Mouse (Mus musculus) thymus, postnatal 4 days (tissue): Measurements from ENCODE around the gene Tox2.

Source experiments
- DNase-seq: peaks from one replicate; pipeline ENCODE4 v3.0.0; 2021

Tox2 gene

DNA sequence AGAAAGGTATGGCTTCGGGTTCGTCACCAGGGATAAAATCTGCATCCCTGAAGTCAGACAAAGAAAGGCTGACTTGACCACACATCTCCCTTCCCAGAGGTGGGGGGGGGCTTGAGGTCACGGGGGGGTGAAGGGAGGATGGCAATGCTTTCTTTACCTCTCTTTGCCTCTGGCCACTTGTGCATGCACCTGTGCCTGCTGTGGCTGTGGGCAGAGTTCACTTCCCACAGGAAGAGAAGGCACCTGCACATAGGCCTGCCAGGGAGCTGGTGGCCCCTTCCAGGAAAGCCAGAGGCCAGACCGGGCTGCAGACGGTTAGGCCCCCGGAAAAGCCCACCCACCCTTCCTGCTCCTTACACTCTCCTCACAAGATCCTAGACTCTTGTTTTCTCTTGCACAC is 128.5 kb downstream of the Tox2 start:
- DNase-seq: no peak

DNA sequence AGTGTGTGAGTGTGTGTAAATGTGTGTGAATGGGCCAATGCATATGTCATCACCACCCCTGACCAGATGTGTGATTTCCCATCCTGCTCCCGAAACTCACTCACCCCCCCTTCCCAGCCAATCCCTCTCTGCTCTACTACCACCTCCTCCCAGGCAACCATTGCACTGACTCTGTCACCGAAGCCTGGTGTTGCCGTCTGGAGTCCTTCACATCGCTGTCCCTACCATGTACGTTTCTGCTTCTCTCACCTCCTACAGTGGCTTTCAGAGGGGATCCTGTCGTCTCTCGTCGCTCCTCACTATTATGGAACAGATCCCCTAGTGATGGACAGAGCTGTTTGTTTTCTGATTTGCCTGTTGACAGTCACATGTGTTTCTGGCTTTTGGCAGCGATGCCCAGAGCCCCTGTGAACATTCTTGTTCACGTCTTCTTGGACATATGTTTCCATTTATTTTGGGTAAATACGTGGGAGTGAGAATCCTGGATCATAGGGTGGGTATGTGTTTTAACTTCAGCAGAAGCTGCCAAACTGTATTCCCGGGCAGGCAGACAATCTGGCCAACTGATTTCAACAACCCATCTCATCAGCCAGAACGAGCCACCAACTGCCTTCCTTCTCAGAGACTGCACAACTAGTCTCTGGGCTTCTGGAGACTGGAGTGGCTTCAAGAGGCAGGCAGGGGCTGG is 129.6 kb downstream of the Tox2 start:
- no peak for DNase-seq

DNA sequence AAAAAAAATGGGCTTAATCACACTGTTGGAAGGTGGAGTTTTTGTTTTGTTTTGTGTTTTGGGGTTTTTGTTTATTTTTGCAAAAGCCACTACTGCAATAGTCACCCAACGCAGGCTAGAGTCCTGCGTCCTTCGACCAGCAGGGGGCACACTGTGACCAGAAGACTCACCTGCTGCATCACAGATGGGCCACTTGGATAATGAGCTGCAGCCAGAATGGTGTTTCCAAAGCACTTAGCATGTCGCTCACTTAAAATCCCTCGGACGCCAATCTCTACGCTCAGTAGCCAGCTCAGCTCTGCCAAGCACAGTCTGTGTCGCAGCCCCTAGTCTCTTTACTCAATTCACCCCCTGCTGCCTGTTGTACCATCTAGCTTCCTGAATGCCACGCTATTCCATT is 137.3 kb downstream of the Tox2 start:
- DNase-seq: peak; percentile 81

DNA sequence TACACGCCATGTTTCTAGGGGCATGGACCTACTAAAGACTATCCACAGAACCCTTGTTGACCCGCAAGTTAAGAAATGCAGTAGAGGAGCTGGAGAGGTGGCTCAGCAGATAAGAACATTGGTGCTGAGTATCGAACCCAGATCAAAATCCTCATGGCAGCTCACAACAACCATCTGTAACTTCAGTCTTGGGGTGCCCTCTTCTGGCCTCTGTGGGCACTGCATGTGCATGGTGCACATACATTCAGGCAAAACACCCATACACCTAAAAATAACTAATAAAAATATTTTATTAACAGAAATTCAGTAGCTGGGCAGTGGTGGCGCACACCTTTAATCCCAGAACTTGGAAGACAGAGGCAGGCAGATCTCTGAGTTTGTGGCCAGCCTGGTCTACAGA is 140.7 kb downstream of the Tox2 start:
- DNase-seq: peak; percentile 83

DNA sequence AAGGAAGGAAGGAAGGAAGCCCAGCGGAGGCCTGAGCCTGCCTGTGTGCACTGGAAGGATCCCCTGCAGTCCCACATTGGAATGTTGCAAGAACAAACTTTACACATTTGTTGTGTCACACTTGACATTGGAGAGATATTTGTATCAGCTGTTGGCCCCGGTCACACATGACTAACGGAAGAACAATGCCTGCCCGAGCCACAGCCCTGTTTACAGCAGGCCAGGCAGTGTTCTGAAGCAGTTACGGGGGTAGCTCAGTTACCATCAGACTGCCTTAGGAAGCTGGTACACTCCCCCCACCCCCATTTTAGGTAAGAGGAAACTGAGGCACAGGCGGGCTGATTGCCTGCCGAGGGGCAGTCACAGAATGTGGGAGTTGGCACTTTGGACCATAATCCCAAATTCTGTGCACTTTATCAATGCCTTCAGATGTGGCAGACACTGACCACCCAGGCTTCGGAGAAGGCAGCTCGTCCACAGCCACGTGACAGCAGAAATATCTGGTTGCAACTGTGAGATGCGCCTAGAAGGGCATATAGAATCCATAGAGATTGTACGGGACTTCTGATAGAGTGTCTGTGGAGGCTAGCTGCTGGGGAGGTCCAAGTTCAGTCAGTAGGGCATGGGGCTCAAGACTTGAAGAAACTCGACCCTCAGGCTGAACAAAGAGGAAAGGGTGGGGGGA is 142.2 kb downstream of the Tox2 start:
- DNase-seq: no peak

DNA sequence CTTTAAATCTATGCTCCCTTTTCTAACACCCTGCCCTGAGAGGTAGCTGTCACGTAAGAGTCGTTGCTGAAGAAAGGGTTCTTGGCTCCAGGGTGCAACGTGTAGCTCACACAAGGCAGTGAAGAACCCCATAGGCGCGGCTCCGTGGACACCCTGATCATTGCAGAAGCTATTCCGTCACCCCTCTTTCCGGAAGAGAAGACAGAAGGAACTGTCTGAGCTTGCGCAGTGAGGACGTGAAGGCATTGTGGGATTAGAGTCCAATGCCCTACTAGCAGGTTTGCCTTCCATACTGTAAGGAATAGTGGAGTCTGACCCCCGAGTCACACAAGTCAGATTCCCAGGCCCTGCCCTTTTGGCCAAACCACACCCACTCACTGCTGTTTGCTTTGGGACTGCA is 143.6 kb downstream of the Tox2 start:
- DNase-seq: no peak

DNA sequence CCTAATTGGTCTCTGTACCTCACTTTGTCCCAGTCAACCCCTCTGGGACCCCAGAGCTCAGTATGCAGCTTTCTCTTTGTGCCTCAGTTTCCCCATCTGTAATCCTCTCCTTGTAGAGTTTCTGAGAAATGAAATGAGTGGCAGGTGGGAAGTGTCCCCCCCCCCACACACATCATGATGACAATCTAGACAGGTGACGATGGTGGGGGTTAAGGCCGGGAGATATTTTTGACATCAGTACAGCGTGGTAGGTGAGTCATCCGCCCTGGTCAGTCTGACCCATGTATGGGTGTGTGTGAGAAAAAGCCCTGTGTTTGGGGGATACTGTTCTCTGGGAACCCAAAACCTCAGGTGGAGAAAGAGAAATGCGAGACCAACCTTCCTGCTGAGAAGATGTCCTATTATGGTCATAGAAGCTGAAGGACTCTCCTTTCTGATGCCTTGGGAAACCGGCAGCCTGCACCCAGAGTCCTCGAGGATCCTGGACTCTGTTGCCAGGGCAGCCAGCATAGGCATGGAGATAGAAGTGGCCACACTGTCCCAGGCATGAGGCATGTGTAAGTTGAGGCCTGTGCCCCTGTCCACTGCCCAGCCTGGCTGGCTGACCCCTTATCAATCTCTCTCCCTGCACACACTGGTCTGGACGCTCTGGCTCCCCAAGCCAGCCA is 144.7 kb downstream of the Tox2 start:
- DNase-seq: no peak

DNA sequence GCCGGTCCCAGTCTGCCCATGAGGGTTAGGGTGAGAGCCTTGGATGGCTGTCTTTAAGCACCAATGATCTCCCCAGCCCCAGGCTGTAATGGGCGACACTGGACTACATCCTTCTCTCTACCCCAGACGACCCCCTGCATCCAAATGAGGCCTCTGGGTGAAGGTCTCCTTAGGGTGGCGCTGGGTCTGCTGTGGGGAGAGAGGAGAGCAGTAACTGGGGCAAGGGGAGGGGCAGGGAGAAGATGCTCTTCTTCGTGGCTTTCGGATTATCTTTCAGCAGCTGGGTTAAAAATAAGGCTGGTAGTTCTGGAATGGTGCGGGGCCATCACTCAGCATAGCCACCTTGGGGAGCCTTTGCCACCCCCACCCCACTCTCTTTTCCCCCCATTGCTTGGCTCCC is 145.8 kb downstream of the Tox2 start:
- DNase-seq: no peak

DNA sequence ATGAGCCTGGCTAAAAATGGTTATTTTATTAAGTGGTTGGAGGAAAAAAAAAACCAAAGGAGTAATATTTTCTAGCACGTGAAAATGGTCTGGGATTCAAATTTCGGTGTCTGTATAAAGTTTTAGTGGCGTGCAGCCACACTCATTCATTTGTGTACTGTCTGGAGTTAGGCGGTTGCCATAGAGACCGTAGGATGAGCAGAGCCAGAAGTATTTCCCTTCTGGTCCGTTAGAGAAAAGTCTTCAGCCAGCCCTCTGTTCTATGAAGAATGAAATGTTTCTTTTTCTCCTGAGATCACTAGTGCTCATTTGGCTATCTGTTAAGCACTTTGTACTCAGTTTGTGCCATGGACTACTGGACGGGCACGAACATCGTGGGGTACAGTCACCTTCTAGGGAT is 146.5 kb downstream of the Tox2 start:
- no peak for DNase-seq

DNA sequence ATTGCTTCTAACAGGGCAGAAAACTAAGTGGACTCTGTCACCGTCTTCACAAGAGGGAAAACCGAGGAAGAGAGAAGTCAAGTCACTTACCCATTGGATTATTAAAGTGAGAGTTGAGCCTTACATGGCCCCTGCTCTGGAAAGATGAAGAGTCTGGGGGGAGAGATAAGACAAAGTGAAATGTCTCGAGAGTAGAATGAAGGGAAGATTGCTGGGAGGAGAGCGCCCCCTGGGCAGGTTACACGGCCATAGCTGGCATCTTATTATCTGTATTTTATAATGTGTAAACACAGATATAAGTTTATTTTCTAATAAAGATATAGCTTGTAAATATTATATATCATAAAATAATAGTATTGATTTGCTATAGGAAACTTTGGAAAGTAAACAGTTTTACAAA is 147.5 kb downstream of the Tox2 start:
- DNase-seq: peak; percentile 52

DNA sequence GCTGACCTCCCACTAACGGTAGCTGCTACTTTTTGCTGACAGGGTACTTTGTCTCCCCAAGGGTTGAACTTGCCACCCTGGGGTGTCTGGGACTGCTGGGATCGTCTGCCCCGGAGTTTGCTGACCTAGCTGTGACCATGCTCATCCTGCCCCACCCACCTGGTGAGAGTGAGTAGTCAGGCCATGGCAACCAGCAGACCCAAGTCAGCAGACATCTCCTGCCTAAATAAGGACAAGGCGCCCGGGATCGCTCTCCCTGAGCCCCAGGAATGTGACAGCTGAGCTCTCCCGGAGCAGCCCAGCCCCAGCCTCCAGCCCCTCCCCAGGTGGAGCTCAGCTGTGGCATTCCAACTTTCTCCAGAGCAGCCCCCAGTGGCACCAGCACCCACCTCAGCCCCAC is 150.8 kb downstream of the Tox2 start:
- no peak for DNase-seq

DNA sequence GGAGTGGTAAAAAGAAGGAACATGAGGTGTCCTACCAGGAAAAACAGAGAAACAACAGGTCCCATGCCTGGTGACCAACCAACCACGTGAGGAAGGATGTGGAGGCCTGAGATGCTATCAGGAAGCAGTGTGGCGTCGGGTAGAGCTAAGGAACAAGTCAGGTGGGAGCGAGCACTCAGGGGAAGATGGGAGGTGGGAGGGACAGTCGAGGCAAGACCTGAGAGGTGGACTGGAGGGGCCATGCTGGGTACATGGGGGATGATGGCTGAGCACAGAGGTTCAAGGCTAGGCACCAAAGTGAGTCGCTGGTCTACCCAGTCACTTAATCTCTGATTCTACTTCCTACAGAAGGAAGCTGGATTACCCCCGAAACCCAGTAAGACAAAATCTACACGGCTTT is 152.7 kb downstream of the Tox2 start:
- no peak for DNase-seq

DNA sequence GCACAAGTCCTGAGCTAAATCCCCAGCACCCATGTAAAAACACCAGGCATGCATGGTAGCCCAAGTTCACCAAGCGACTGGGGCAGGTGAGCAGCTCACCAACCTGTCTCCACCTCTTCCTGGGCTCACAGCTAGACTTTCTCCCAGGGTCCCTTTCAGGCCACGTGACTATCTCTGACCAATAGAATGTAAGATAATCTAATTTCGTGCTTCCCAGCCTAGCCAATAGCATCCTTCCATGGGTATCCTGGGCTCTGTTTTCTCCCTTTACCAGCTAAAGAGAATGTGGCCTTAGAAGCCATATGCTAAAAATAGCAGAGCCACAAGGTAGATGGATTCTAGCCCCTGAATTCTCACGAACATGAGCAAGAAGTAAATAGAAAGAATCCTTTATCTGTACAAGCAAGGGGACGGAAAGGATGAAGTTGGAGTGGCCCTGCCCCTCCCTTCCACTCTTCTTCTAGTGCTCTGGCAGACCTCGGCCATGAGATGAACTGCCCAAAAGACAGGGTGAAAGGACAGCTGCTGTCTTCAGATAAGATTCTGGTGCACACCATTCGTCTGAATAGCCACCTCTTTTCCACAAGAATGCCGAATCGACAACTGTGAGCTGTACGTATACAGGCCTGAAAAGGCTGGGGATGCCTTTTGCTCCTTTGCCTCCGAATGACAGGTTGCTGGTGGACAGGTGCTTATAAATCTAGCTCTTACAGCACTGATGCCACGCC is 153.4 kb downstream of the Tox2 start:
- DNase-seq: no peak

DNA sequence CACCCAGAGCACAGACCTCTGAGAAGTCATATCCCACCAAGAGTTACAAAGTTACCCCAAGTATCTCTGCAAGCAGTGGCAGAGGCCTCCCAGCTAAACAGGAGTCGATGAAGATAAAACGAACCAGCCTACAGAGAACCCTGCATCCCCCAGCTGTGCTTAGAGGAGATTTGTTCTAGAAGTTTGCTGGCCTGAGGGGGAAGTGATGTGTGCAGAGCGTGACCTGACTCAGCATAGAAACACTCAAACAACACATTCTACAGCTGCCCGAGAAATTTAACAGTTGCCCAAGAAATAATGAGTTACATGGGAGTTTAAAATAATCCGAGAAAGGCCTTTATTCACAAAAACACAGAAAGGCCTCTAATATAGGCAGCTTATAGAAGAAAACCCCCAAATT is 155.7 kb downstream of the Tox2 start:
- no peak for DNase-seq

DNA sequence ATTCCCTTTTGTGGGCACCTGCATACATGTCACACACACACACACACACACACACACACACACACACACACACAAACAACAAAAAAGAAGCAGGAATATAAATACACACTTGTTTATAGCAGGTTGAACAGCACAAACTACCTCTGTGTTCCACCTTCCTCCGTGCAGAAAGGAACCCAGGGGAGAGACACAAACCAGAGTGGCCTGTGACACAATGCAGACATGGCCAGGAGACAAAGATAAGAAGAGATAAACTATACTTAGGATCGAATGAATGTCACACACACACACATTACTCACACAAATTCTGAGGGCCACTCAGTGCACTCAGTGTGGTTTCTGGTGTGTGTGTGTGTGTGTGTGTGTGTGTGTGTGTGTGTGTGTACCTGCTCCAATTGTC is 156.3 kb downstream of the Tox2 start:
- no peak for DNase-seq

DNA sequence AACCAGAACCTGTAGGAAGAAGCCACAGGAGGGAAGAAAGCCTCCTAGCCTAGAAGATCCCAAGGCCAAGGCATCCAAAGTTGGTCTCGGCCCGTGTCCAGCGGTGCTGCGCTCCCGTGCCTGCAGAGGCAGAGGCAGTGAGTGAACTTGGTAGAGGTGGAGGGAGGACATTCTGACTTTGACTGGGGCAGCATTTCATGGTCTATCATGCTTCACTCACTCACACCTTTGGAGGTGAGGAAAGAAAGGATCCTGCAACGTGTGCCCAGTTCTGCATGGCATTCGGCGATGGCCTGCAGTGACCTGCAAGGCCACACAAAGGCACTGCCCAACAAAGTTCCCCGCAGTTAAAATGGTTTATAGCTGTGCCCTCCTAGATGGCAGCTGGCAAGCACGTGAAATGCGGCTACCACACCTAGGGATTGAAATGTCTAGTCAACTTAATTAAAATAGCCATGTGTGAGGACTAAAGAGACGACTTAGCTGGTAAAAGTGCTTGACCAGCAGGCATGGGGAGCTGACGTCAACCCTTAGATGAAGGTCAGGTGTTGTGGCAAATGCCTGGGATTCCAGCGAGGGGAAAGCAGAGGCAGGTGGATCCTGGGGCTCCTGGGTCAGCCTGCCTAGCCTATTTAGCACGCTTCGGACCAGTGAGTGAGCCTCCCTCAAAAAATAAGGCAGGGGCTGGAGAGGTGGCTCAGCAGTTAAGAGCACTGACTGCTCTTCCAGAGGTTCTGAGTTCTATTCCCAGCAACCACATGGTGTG is 158.1 kb downstream of the Tox2 start:
- no peak for DNase-seq

DNA sequence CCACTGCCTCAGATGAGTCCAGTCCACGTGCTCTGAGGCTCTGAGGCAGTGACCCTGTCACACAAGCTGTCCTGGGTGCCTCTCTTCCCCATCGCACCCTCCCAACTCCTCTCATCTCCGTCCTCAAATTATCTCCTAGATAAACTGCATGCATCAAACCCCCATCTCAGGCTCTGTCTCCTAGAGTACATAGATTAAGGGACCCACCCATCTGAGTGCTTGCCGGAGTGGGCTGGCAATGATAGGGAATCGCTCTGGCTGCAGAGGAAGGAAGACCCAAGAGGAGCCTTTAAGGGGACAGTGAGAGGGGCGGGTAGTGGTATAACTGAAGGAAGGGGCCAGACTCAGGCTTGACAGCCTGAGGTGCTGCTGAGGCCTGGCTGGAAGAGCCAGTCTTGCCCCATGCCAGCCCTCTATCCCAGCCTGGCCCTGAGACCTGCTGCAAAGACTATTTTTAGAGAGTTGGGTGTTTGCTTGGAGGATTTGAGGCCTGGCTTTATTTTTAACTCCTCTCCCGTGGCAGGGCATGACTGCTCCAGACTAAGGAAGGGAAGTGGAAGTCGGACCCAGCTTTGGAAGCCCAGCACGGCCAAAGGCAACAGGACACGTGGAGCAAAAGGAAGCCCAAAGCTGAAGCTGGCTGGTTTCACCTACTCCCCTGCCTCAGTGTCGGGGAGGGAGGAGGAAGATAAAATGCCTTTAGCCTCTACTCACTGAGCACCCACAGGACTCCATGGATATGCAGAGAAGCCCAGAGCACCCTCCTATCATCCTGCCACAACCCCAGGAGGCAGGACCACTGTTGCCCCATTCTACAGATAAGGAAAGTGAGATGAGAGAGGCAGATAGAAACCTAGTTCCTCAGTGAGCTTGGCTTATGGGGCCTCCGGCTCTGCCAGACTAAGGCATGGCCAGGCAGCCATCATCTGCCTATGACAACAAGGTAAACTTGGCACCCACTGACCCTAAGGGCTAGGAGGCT is 160.3 kb downstream of the Tox2 start:
- no peak for DNase-seq

DNA sequence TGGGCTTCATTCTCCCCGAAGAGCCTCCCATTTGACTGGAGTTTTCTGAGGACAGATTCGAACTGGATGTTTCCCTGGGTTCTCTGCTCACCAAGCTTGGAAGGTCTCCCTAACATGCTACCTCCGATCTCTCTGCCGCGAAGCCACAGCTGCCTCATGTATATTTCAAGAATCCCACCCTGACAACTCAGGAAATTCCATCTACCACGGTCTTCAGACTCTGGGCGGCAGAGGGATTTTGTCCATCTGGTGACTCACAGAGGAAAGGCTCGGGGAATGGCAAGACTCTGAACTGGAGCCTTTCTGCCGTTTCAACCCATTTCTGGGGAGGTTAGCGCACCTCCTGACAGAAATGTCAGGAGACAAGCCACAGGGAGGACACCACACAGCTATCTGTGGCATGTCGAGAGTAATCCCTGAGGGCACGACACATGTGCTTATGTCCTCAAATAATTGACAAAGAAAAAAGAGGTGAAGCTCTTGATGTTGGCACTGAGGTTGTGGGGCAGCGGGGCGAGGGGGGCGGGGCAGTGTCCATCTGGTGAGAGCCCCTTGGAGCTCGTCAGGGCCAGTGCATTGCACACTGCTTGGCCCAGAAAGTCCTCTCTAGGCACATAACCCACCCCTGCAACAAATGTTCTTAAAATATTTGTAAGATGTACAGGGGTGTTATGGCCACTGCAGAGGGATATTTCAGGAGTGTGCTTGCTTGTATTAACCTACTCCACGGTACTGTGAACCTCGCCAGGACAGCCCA is 162.0 kb downstream of the Tox2 start:
- no peak for DNase-seq

DNA sequence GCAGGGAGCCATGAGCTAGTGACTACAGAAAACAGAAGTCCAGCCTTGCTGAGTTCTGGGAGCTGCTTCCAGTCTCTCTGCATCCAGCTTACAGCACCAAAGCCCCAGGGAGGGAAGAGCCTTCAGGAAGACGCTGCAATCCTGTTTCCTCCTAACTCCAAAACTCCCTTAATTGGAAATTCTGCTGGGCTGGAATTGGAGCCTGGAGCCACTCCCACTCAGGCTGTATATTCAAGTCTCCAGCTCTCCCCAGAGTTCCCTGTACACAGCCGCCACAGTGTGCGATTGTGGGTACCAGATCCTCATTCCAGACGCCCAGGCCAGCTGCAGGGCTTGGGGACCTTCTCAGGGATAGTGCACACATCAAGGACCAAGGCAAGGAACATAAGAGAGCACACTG is 167.2 kb downstream of the Tox2 start:
- no peak for DNase-seq

DNA sequence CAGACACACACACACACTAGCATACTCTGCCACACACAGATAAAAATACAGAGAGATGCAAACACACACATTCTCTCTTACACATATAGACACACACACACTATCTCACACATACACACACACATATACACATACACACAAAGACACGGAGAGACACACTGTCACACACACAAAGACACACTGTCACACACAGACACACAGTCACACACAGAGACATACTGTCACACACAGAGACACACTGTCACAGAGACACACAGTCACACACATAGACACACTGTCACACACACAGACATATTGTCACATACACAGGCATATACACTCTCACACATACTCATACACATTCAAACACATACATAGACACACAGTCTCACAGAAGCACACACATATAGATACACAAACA is 169.7 kb downstream of the Tox2 start:
- no peak for DNase-seq
